Mouse (Mus musculus) CH12.LX (cell line): ENCODE data around the gene Mrps17.

Experiments used
- CTCF ChIP-seq, 2 experiments: IDR thresholded peaks in 1 of 2; conservative IDR thresholded peaks in 1 of 2; 2 replicates each; pipeline ENCODE4 v1.5.1; 2011 to 2012; ENCODE audit warnings: low read depth in 2 of 2, low read length in 2 of 2, improper control_type of control experiment in 1 of 2, inconsistent platforms in 1 of 2, mild to moderate bottlenecking in 1 of 2, moderate library complexity in 1 of 2
- E2F4 ChIP-seq: IDR thresholded peaks from 2 replicates; pipeline ENCODE4 v1.6.1; 2011; ENCODE audit warnings: low read depth, low read length, improper control_type of control experiment; ENCODE audit not compliant: insufficient replicate concordance
- EP300 ChIP-seq: IDR thresholded peaks from 2 replicates; pipeline ENCODE4 v1.6.1; 2011; ENCODE audit warnings: low read length, improper control_type of control experiment
- MAFK ChIP-seq: IDR thresholded peaks from 2 replicates; pipeline ENCODE4 v1.6.1; 2011; ENCODE audit warnings: low read length, improper control_type of control experiment; ENCODE audit not compliant: insufficient replicate concordance
- MEF2A ChIP-seq: IDR thresholded peaks from 2 replicates; pipeline ENCODE4 v1.6.1; 2014; ENCODE audit warnings: low read depth, mild to moderate bottlenecking, inconsistent platforms, low read length, improper control_type of control experiment, borderline replicate concordance
- MXI1 ChIP-seq: IDR thresholded peaks from 2 replicates; pipeline ENCODE4 v1.6.1; 2011; ENCODE audit warnings: mild to moderate bottlenecking, low read depth, low read length, improper control_type of control experiment
- POLR2A ChIP-seq: IDR thresholded peaks from 2 replicates; pipeline ENCODE4 v1.6.1; 2011; ENCODE audit warnings: low read depth, mild to moderate bottlenecking, improper control_type of control experiment, low read length

DNA sequence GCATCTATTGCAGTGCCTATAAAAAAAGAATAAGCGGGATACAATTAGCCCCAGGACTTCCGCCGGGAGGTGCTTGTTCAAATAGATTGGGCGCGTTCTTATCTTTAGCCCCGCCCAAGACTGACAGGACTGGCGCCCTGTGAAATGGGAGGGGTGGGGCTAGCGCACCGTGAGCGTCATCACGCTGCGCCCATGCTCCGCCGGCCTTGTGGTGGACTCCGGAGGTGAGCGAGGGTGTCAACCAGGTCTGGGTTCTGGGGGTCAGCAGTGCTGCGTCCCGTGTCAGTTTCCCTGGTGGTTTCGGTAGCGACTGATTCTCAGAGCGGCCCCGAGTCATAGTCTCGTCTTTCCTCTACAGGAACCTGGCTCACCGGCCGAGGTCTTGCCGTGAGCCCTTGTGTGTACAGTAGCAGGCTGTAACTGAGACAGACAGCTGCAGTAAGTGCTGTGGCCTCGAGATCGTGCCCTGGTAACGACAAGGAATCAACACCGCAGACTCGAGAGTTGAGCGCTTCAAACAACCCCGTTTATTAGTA, at the start of gene Mrps17:
- TF ChIP-seq CTCF (conservative IDR thresholded peaks at IDR 0.05 in 1 of 2, IDR thresholded peaks at IDR 0.05 in 1 of 2; ENCODE audit: low read depth in 2 of 2, low read length in 2 of 2) (no peak), EP300 (no peak), MAFK (no peak), POLR2A (peak; percentile 95), E2F4 (peak; percentile 75; the same call in 1 of the 2 replicates), MXI1 (peak; percentile 93), MEF2A (no peak)
